Mouse (Mus musculus): ENCODE data around the gene Mttp. TPM values are rescaled to one million over a fixed set of nuclear protein-coding genes. Genes with fewer than 3 reads are reported as not detected.
A peak's percentile ranks its signal among the peaks of the same experiment; 100 is the strongest.

The Mttp gene
- polyA plus RNA-seq, 1 experiment from 2014 or later: 6.9 TPM

DNA sequence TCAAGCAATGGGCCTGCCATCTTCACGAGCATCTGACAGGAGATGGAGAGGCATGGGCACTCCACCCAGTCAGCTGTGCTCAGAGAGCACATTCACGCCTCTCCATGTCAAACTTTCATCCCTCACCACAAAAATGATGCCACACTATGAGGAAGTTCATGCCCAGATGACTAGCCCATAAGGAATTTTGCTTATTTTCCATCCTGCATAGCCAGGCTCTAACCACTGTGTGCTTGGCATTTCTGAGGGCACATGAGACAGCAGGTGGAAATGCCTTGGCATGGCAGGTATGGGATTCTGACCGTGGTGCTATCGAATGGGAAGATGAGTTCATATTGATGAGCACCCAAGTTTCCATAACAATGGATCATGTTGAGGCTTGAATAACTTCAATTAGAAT lies 41.1 kb downstream of the Mttp start:
- Histone ChIP-seq H3K4me2 (ENCODE audit: low read length) (no peak overlapping the region), H3K36me3 (ENCODE audit: control insufficient read depth, insufficient read depth, low read length) (no peaks in the 10 kb centered on the region), H3K4me3 (ENCODE audit: control insufficient read depth in 1 of 2, insufficient read depth in 1 of 2, low read depth in 1 of 2, low read length in 2 of 2) (no peak overlapping the region), H3K4me1 (ENCODE audit: control insufficient read depth in 2 of 2, insufficient read depth in 2 of 2, low read length in 2 of 2) (0 out of 4 replicates have a peak, but pooled peaks cover 0 to under 1% of the 10 kb centered on the region in 2 experiments), H3K9me3 (ENCODE audit: control insufficient read depth, low read length) (no peaks in the 10 kb centered on the region), H3K27me3 (ENCODE audit: control insufficient read depth, insufficient read depth, low read length) (no peaks in the 10 kb centered on the region), H3K9ac (ENCODE audit: low read length) (no peak overlapping the region), H3K27ac (replicated peaks in 1 of 2; ENCODE audit: control insufficient read depth in 1 of 2, insufficient read depth in 1 of 2, low read depth in 2 of 2, low read length in 2 of 2) (no peak overlapping the region)
- no peak for ATAC-seq (ENCODE audit: insufficient number of reproducible peaks, insufficient read depth, low FRiP score, low read depth)
- 89% methylated on average over 4 of the region's 4 CpGs for WGBS

DNA sequence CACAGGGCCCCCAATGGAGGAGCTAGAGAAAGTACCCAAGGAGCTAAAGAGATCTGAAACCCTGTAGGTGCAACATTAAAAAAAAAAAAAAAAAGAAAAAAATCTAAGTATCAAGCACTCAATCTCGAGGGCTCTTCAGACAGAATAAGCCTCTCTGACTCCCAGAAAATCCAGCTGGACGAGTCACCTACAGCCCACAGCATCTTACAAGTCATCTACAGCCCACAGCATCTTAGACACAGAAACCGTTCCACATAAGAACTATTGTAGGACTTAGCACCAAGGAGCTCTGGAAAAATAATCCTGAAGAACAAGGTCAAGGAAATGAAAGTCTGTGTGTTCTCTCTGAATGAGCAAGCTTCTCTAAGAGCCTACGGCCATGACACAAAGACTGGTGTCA lies 42.8 kb downstream of the Mttp start:
- no peak overlapping the region for H3K4me2 ChIP-seq (ENCODE audit: low read length)
- 75% methylated on average over 4 of the region's 4 CpGs for WGBS
- H3K27me3 ChIP-seq (ENCODE audit: control insufficient read depth, insufficient read depth, low read length): no peaks in the 10 kb centered on the region
- ATAC-seq (ENCODE audit: insufficient number of reproducible peaks, insufficient read depth, low FRiP score, low read depth): no peak
- H3K4me1 ChIP-seq (ENCODE audit: control insufficient read depth in 2 of 2, insufficient read depth in 2 of 2, low read length in 2 of 2): peaks cover 9 to 18% of the 10 kb centered on the region in 2 experiments
- no peak overlapping the region for H3K9ac ChIP-seq (ENCODE audit: low read length)
- no peak overlapping the region for H3K4me3 ChIP-seq (ENCODE audit: control insufficient read depth in 1 of 2, insufficient read depth in 1 of 2, low read depth in 1 of 2, low read length in 2 of 2)
- H3K27ac ChIP-seq (replicated peaks in 1 of 2; ENCODE audit: control insufficient read depth in 1 of 2, insufficient read depth in 1 of 2, low read depth in 2 of 2, low read length in 2 of 2): no peak overlapping the region
- no peaks in the 10 kb centered on the region for H3K36me3 ChIP-seq (ENCODE audit: control insufficient read depth, insufficient read depth, low read length)
- no peaks in the 10 kb centered on the region for H3K9me3 ChIP-seq (ENCODE audit: control insufficient read depth, low read length)

DNA sequence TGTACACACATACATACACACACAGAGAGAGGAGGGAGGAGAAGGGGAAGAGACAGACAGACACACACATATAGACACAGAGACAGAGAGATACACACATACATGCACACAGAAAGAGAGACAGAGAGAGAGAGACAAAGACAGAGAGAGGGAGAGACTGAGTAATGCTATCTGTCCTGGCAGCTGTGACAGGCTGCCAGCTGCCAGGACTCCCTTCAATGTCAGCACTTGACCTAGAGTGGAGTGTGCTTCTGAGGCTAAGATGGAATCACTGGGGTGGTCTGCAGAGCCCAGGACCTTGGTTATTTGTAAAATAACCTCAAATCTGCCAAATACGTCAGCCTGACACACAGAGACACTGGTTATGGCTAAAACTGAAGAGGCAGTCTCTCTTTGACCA lies 47.0 kb downstream of the Mttp start:
- Histone ChIP-seq H3K27ac (replicated peaks in 1 of 2; ENCODE audit: control insufficient read depth in 1 of 2, insufficient read depth in 1 of 2, low read depth in 2 of 2, low read length in 2 of 2) (peak overlapping the region; percentile 34 to 69; a peak in 3 of 4 replicates), H3K27me3 (ENCODE audit: control insufficient read depth, insufficient read depth, low read length) (no peaks in the 10 kb centered on the region), H3K9ac (ENCODE audit: low read length) (peak overlapping the region; percentile 5; the same call in 1 of the 2 replicates), H3K4me1 (ENCODE audit: control insufficient read depth in 2 of 2, insufficient read depth in 2 of 2, low read length in 2 of 2) (peaks cover 19 to 31% of the 10 kb centered on the region in 2 experiments), H3K36me3 (ENCODE audit: control insufficient read depth, insufficient read depth, low read length) (no peaks in the 10 kb centered on the region), H3K4me3 (ENCODE audit: control insufficient read depth in 1 of 2, insufficient read depth in 1 of 2, low read depth in 1 of 2, low read length in 2 of 2) (no peak overlapping the region), H3K9me3 (ENCODE audit: control insufficient read depth, low read length) (no peaks in the 10 kb centered on the region), H3K4me2 (ENCODE audit: low read length) (no peak overlapping the region)
- ATAC-seq (ENCODE audit: insufficient number of reproducible peaks, insufficient read depth, low FRiP score, low read depth): 0 out of 2 replicates have a peak, but pooled peaks have one; percentile 26
- 59% methylated on average over 1 of the region's 1 CpGs for WGBS

GRCm38 (mm10) chr3:138096263-138097028 lies 48.3 kb downstream of the Mttp start:
- WGBS: 79% methylated on average over 19 of the region's 19 CpGs

GRCm38 (mm10) chr3:138095718-138096117 lies 49.0 kb downstream of the Mttp start:
- Histone ChIP-seq H3K27me3 (ENCODE audit: control insufficient read depth, insufficient read depth, low read length) (no peaks in the 10 kb centered on the region), H3K4me2 (ENCODE audit: low read length) (no peak overlapping the region), H3K9ac (ENCODE audit: low read length) (no peak overlapping the region), H3K36me3 (ENCODE audit: control insufficient read depth, insufficient read depth, low read length) (no peaks in the 10 kb centered on the region), H3K4me1 (ENCODE audit: control insufficient read depth in 2 of 2, insufficient read depth in 2 of 2, low read length in 2 of 2) (peaks cover 19 to 31% of the 10 kb centered on the region in 2 experiments), H3K9me3 (ENCODE audit: control insufficient read depth, low read length) (no peaks in the 10 kb centered on the region), H3K4me3 (ENCODE audit: control insufficient read depth in 1 of 2, insufficient read depth in 1 of 2, low read depth in 1 of 2, low read length in 2 of 2) (no peak overlapping the region), H3K27ac (replicated peaks in 1 of 2; ENCODE audit: control insufficient read depth in 1 of 2, insufficient read depth in 1 of 2, low read depth in 2 of 2, low read length in 2 of 2) (peak overlapping the region; percentile 17 to 39; a peak in 1 of 4 replicates)
- WGBS: 54% methylated on average over 10 of the region's 10 CpGs
- ATAC-seq (ENCODE audit: insufficient number of reproducible peaks, insufficient read depth, low FRiP score, low read depth): no peak

More at GRCm38 (mm10) chr3:138096263-138097028, 48.3 kb downstream of the Mttp start:
- Histone ChIP-seq H3K9me3 (ENCODE audit: control insufficient read depth, low read length) (no peaks in the 10 kb centered on the region), H3K36me3 (ENCODE audit: control insufficient read depth, insufficient read depth, low read length) (no peaks in the 10 kb centered on the region), H3K4me2 (ENCODE audit: low read length) (no peak overlapping the region), H3K9ac (ENCODE audit: low read length) (no peak overlapping the region), H3K4me1 (ENCODE audit: control insufficient read depth in 2 of 2, insufficient read depth in 2 of 2, low read length in 2 of 2) (peaks cover 19 to 31% of the 10 kb centered on the region in 2 experiments), H3K27ac (replicated peaks in 1 of 2; ENCODE audit: control insufficient read depth in 1 of 2, insufficient read depth in 1 of 2, low read depth in 2 of 2, low read length in 2 of 2) (peak overlapping the region in 1 of 2 experiments; percentile 39; a peak in 2 of 4 replicates), H3K4me3 (ENCODE audit: control insufficient read depth in 1 of 2, insufficient read depth in 1 of 2, low read depth in 1 of 2, low read length in 2 of 2) (no peak overlapping the region), H3K27me3 (ENCODE audit: control insufficient read depth, insufficient read depth, low read length) (no peaks in the 10 kb centered on the region)
- ATAC-seq (ENCODE audit: insufficient number of reproducible peaks, insufficient read depth, low FRiP score, low read depth): no peak

GRCm38 (mm10) chr3:138095301-138095700 lies 49.5 kb downstream of the Mttp start:
- Histone ChIP-seq H3K9ac (ENCODE audit: low read length) (no peak overlapping the region), H3K27ac (replicated peaks in 1 of 2; ENCODE audit: control insufficient read depth in 1 of 2, insufficient read depth in 1 of 2, low read depth in 2 of 2, low read length in 2 of 2) (0 out of 4 replicates have a peak overlapping the region, but pooled peaks of 1 of the 2 experiments have one; percentile 39), H3K4me2 (ENCODE audit: low read length) (no peak overlapping the region), H3K4me3 (ENCODE audit: control insufficient read depth in 1 of 2, insufficient read depth in 1 of 2, low read depth in 1 of 2, low read length in 2 of 2) (no peak overlapping the region), H3K4me1 (ENCODE audit: control insufficient read depth in 2 of 2, insufficient read depth in 2 of 2, low read length in 2 of 2) (peaks cover 19 to 31% of the 10 kb centered on the region in 2 experiments), H3K9me3 (ENCODE audit: control insufficient read depth, low read length) (no peaks in the 10 kb centered on the region), H3K27me3 (ENCODE audit: control insufficient read depth, insufficient read depth, low read length) (no peaks in the 10 kb centered on the region), H3K36me3 (ENCODE audit: control insufficient read depth, insufficient read depth, low read length) (no peaks in the 10 kb centered on the region)
- WGBS: 58% methylated on average over 3 of the region's 3 CpGs
- ATAC-seq (ENCODE audit: insufficient number of reproducible peaks, insufficient read depth, low FRiP score, low read depth): no peak

DNA sequence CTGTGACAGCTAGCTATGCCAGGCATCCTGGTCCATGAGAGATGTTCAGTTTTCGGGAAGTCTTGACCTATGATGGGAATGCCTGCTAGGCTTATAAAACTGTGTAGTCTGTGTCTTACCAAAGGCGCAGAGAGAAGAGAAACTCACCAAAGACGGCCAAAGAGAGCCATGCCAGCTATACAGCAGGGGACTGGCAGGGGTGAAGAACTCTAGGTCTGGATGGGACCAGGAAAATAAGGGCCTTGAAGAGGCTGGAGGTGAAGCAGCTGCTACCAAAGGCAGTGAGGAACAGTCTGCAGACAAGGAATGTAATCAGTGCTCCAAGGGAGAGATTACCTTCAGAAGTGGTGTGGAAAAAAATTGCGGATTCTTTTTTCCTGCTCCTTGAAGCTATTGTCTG lies 60.9 kb downstream of the Mttp start:
- 57% methylated on average over 4 of the region's 4 CpGs for WGBS

More for the DNA sequence above, 60.9 kb downstream of the Mttp start:
- H3K27ac ChIP-seq (replicated peaks in 1 of 2; ENCODE audit: control insufficient read depth in 1 of 2, insufficient read depth in 1 of 2, low read depth in 2 of 2, low read length in 2 of 2): peak overlapping the region; percentile 25 to 31; a peak in 2 of 4 replicates
- ATAC-seq (ENCODE audit: insufficient number of reproducible peaks, insufficient read depth, low FRiP score, low read depth): no peak
- H3K4me2 ChIP-seq (ENCODE audit: low read length): no peak overlapping the region
- H3K4me3 ChIP-seq (ENCODE audit: control insufficient read depth in 1 of 2, insufficient read depth in 1 of 2, low read depth in 1 of 2, low read length in 2 of 2): no peak overlapping the region
- H3K4me1 ChIP-seq (ENCODE audit: control insufficient read depth in 2 of 2, insufficient read depth in 2 of 2, low read length in 2 of 2): peaks cover 8 to 20% of the 10 kb centered on the region in 2 experiments
- H3K9ac ChIP-seq (ENCODE audit: low read length): no peak overlapping the region
- H3K36me3 ChIP-seq (ENCODE audit: control insufficient read depth, insufficient read depth, low read length): peaks cover 32% of the 10 kb centered on the region
- no peaks in the 10 kb centered on the region for H3K27me3 ChIP-seq (ENCODE audit: control insufficient read depth, insufficient read depth, low read length)
- no peaks in the 10 kb centered on the region for H3K9me3 ChIP-seq (ENCODE audit: control insufficient read depth, low read length)

Data from heart, embryonic 14.5 days (tissue).